Mouse (Mus musculus) lung, postnatal 0 days (tissue): ENCODE data around the gene Plin5. TPM values are rescaled to one million over a fixed set of nuclear protein-coding genes. Genes with fewer than 3 reads are reported as not detected.
"Not testable (repeated sequence)": the region's sequence is repeated elsewhere in the genome, so short reads cannot be mapped to it uniquely, and the experiment has no call there.

Source experiments
- ATAC-seq: fragments of 200-750 bp; cut with Nextera tagmentation; 2 replicates; pipeline ENCODE4 v1.8.0; 2017; ENCODE audit warnings: moderate library complexity
- DNase-seq: peaks from one replicate; pipeline ENCODE4 v3.0.0-alpha.2; 2016; ENCODE audit warnings: low spot score
- H3K27ac ChIP-seq: fragments of 300-500 bp; sonication (generic); 2 replicates; pipeline ENCODE4 v1.5.1; 2014; ENCODE audit warnings: antibody characterized with exemption, mild to moderate bottlenecking, low read length, mixed read lengths
- H3K27me3 ChIP-seq: fragments of 300-500 bp; sonication (generic); replicated peaks from 2 replicates; pipeline ENCODE4 v1.6.1; 2014; ENCODE audit warnings: low read length, mixed read lengths; ENCODE audit not compliant: insufficient read depth
- H3K36me3 ChIP-seq: fragments of 300-500 bp; sonication (generic); 2 replicates; pipeline ENCODE4 v1.6.1; 2014; ENCODE audit warnings: low read length, mixed read lengths; ENCODE audit not compliant: insufficient read depth
- H3K4me1 ChIP-seq: fragments of 300-500 bp; sonication (generic); 2 replicates; pipeline ENCODE4 v1.6.1; 2014; ENCODE audit warnings: antibody characterized with exemption, low read depth, low read length, mixed read lengths; ENCODE audit not compliant: insufficient read depth
- H3K4me2 ChIP-seq: fragments of 300-500 bp; sonication (generic); replicated peaks from 2 replicates; pipeline ENCODE4 v1.6.1; 2014; ENCODE audit warnings: low read depth, mild to moderate bottlenecking, low read length, moderate library complexity, mixed read lengths
- H3K4me3 ChIP-seq: fragments of 300-500 bp; sonication (generic); 2 replicates; pipeline ENCODE4 v1.5.1; 2014; ENCODE audit warnings: low read depth, low read length
- H3K9ac ChIP-seq: fragments of 300-500 bp; sonication (generic); replicated peaks from 2 replicates; pipeline ENCODE4 v1.6.1; 2014; ENCODE audit warnings: low read depth, mild to moderate bottlenecking
- H3K9me3 ChIP-seq: fragments of 300-500 bp; sonication (generic); 2 replicates; pipeline ENCODE4 v1.6.1; 2016; ENCODE audit warnings: low read length, mixed read lengths
- CTCF ChIP-seq: IDR thresholded peaks from 2 replicates; pipeline ENCODE4 v1.5.1; 2016; ENCODE audit warnings: antibody characterized with exemption, mild to moderate bottlenecking
- EP300 ChIP-seq: IDR thresholded peaks from 2 replicates; pipeline ENCODE4 v1.6.1; 2016; ENCODE audit warnings: antibody characterized with exemption, mild to moderate bottlenecking, control low read depth
- WGBS: fragments of 180-500 bp; shearing (Covaris S2); extraction: QIAGEN DNeasy Blood & Tissue Kit; methylation state at CpG from one replicate; pipeline ENCODE4 v1.1.7; 2014; 5-methylcytosine and 5-hydroxymethylcytosine counted together
- polyA plus RNA-seq: library from polyadenylated mRNA; unstranded; fragments of >200 nt; fragmentation: Nextera tagmentation; extraction: Ambion mirVana; gene quantifications from 2 replicates; pipeline ENCODE4 v1.2.1, GENCODE M21; 2015

Gene Plin5
- polyA plus RNA-seq, 1 experiment from 2014 or later = 3.2 TPM

- Histone ChIP-seq H3K27me3 (no peaks in the 10 kb centered on the region), H3K9me3 (no peaks in the 10 kb centered on the region), H3K27ac (no peak overlapping the region), H3K4me2 (no peak overlapping the region), H3K36me3 (peaks cover 45% of the 10 kb centered on the region), H3K4me3 (no peak overlapping the region), H3K9ac (no peak overlapping the region), H3K4me1 (no peaks in the 10 kb centered on the region)
- TF ChIP-seq EP300 (no peak), CTCF (no peak)
- ATAC-seq (no peak), DNase-seq (no peak)
These were observed 50.9 kb downstream of the Plin5 start for GRCm38 (mm10) chr17:56066451-56066850.

GRCm38 (mm10) chr17:56065715-56066114 lies 51.7 kb downstream of the Plin5 start:
- H3K27ac ChIP-seq, H3K9ac ChIP-seq, H3K4me3 ChIP-seq, DNase-seq, H3K27me3 ChIP-seq, H3K4me2 ChIP-seq, H3K4me1 ChIP-seq, H3K9me3 ChIP-seq, ATAC-seq: not testable (repeated sequence)
- H3K36me3 ChIP-seq = peaks cover 38% of the 10 kb centered on the region
- TF ChIP-seq CTCF = peak; percentile 25
- WGBS = 84% methylated on average over 5 of the region's 6 CpGs

- 91% methylated on average over 7 of the region's 7 CpGs for WGBS
These were observed 55.3 kb downstream of the Plin5 start for GRCm38 (mm10) chr17:56062081-56062480.

More at GRCm38 (mm10) chr17:56062081-56062480, 55.3 kb downstream of the Plin5 start:
- no peak for DNase-seq
- no peak overlapping the region for H3K9ac ChIP-seq
- H3K9me3 ChIP-seq = no peaks in the 10 kb centered on the region
- H3K36me3 ChIP-seq = peaks cover 15% of the 10 kb centered on the region; the same call in 1 of the 2 replicates
- ATAC-seq = no peak
- no peaks in the 10 kb centered on the region for H3K4me1 ChIP-seq
- H3K27ac ChIP-seq = no peak overlapping the region
- H3K4me3 ChIP-seq = no peak overlapping the region
- H3K4me2 ChIP-seq = no peak overlapping the region
- TF ChIP-seq CTCF (no peak), EP300 (no peak)
- H3K27me3 ChIP-seq = no peaks in the 10 kb centered on the region

Other genes with a start within 250 kb of the Plin5 start
- 10.5 and 11.6 TPM in 2 replicates for gene Zfp119a, start 238.7 kb downstream of the Plin5 start, polyA plus RNA-seq
- gene Zfp959, start 225.5 kb downstream of the Plin5 start, polyA plus RNA-seq = 10.9 and 11.1 TPM in 2 replicates
- 10.0 and 11.0 TPM in 2 replicates for gene Zfp119b, start 168.1 kb downstream of the Plin5 start, polyA plus RNA-seq
- 3.1 and 3.3 TPM in 2 replicates for gene Ebi3, start 165.0 kb downstream of the Plin5 start, polyA plus RNA-seq
- gene Yju2, start 158.5 kb downstream of the Plin5 start, polyA plus RNA-seq = 16.8 and 19.2 TPM in 2 replicates
- 3.1 and 3.4 TPM in 2 replicates for gene Shd, start 147.1 kb downstream of the Plin5 start, polyA plus RNA-seq
- gene Fsd1, start 131.1 kb downstream of the Plin5 start, polyA plus RNA-seq = 0.36 and 0.37 TPM in 2 replicates
- gene Stap2, start 112.0 kb downstream of the Plin5 start, polyA plus RNA-seq = 49.1 and 57.4 TPM in 2 replicates
- 38.5 and 45.0 TPM in 2 replicates for gene Mpnd, start 111.9 kb downstream of the Plin5 start, polyA plus RNA-seq
- 97.1 and 105 TPM in 2 replicates for gene Sh3gl1, start 81.0 kb downstream of the Plin5 start, polyA plus RNA-seq
- gene Chaf1a, start 77.2 kb downstream of the Plin5 start, polyA plus RNA-seq = 3.0 and 3.2 TPM in 2 replicates
- 59.7 and 60.4 TPM in 2 replicates for gene Ubxn6, start 42.6 kb downstream of the Plin5 start, polyA plus RNA-seq
- 58.4 and 61.7 TPM in 2 replicates for gene Hdgfl2, start 38.0 kb downstream of the Plin5 start, polyA plus RNA-seq
- gene Plin4, start 7.8 kb downstream of the Plin5 start, polyA plus RNA-seq = 0.05 and 0.08 TPM in 2 replicates
- 36.3 and 50.6 TPM in 2 replicates for gene Lrg1, start 4.4 kb upstream of the Plin5 start, polyA plus RNA-seq
- gene Sema6b, start 22.7 kb upstream of the Plin5 start, polyA plus RNA-seq = 0.88 and 1.0 TPM in 2 replicates
- 4.7 and 5.6 TPM in 2 replicates for gene Tnfaip8l1, start 44.9 kb upstream of the Plin5 start, polyA plus RNA-seq
- 67.2 and 71.2 TPM in 2 replicates for gene Mydgf, start 66.3 kb upstream of the Plin5 start, polyA plus RNA-seq
- 25.7 and 30.3 TPM in 2 replicates for gene Dpp9, start 101.3 kb upstream of the Plin5 start, polyA plus RNA-seq
- gene Fem1a, start 139.2 kb upstream of the Plin5 start, polyA plus RNA-seq = 8.2 and 8.4 TPM in 2 replicates
- 3.5 and 4.1 TPM in 2 replicates for gene Ticam1, start 159.2 kb upstream of the Plin5 start, polyA plus RNA-seq
- 95.3 and 99.3 TPM in 2 replicates for gene Plin3, start 175.3 kb upstream of the Plin5 start, polyA plus RNA-seq
- not detected in 2 replicates for gene Arrdc5, start 182.7 kb upstream of the Plin5 start, polyA plus RNA-seq
- 7.0 and 8.4 TPM in 2 replicates for gene Uhrf1, start 185.7 kb upstream of the Plin5 start, polyA plus RNA-seq
- 19.7 and 22.4 TPM in 2 replicates for gene Kdm4b, start 208.5 kb upstream of the Plin5 start, polyA plus RNA-seq